Mouse (Mus musculus) embryonic facial prominence, embryonic 11.5 days (tissue): ENCODE measurements around the gene Prkd3. TPM values are rescaled to one million over a fixed set of nuclear protein-coding genes. Genes with fewer than 3 reads are reported as not detected.

Experiments
- ATAC-seq: fragments of 200-750 bp; cut with Nextera tagmentation; replicated peaks from 2 replicates; pipeline ENCODE4 v1.8.0; 2017; ENCODE audit warnings: low read depth; ENCODE audit not compliant: insufficient number of reproducible peaks, low FRiP score, low TSS enrichment
- DNase-seq: peaks from one replicate; pipeline ENCODE4 v3.0.0-alpha.2; 2015; ENCODE audit warnings: low spot score
- H3K27ac ChIP-seq: fragments of 300-500 bp; sonication (generic); replicated peaks from 2 replicates; pipeline ENCODE4 v1.5.1; 2014; ENCODE audit warnings: mild to moderate bottlenecking, low read depth, low read length, control low read depth
- H3K27me3 ChIP-seq: fragments of 300-500 bp; sonication (generic); 2 replicates; pipeline ENCODE4 v1.6.1; 2014; ENCODE audit warnings: mild to moderate bottlenecking, low read length, moderate library complexity, mixed read lengths; ENCODE audit not compliant: control insufficient read depth, insufficient read depth
- H3K36me3 ChIP-seq: fragments of 300-500 bp; sonication (generic); replicated peaks from 2 replicates; pipeline ENCODE4 v1.6.1; 2014; ENCODE audit warnings: low read depth, mild to moderate bottlenecking, low read length, moderate library complexity, mixed read lengths; ENCODE audit not compliant: control insufficient read depth, insufficient read depth
- H3K4me1 ChIP-seq: fragments of 300-500 bp; sonication (generic); 2 replicates; pipeline ENCODE4 v1.6.1; 2014; ENCODE audit warnings: low read length, mixed read lengths; ENCODE audit not compliant: control insufficient read depth, insufficient read depth
- H3K4me2 ChIP-seq: fragments of 300-500 bp; sonication (generic); 2 replicates; pipeline ENCODE4 v1.6.1; 2014; ENCODE audit warnings: low read depth, mild to moderate bottlenecking, control low read depth, low read length, moderate library complexity
- H3K4me3 ChIP-seq: fragments of 300-500 bp; sonication (generic); 2 replicates; pipeline ENCODE4 v1.5.1; 2014; ENCODE audit warnings: low read depth, low read length, control low read depth
- H3K9ac ChIP-seq: fragments of 300-500 bp; sonication (generic); replicated peaks from 2 replicates; pipeline ENCODE4 v1.6.1; 2014; ENCODE audit warnings: mild to moderate bottlenecking, control low read depth, low read length
- H3K9me3 ChIP-seq: fragments of 300-500 bp; sonication (generic); replicated peaks from 2 replicates; pipeline ENCODE4 v1.6.1; 2016; ENCODE audit warnings: mild to moderate bottlenecking, low read length, inconsistent platforms, mixed read lengths; ENCODE audit not compliant: control insufficient read depth
- WGBS: fragments of 180-500 bp; shearing (Covaris S2); extraction: QIAGEN DNeasy Blood & Tissue Kit; methylation state at CpG from one replicate; pipeline ENCODE4 v1.1.7; 2014; 5-methylcytosine and 5-hydroxymethylcytosine counted together
- polyA plus RNA-seq: library from polyadenylated mRNA; unstranded; fragments of >200 nt; fragmentation: Nextera tagmentation; extraction: Ambion mirVana; gene quantifications from 2 replicates; pipeline ENCODE4 v1.2.1, GENCODE M21; 2014

Gene Prkd3
- polyA plus RNA-seq, 1 experiment from 2014 or later, result 58.7 TPM

DNA sequence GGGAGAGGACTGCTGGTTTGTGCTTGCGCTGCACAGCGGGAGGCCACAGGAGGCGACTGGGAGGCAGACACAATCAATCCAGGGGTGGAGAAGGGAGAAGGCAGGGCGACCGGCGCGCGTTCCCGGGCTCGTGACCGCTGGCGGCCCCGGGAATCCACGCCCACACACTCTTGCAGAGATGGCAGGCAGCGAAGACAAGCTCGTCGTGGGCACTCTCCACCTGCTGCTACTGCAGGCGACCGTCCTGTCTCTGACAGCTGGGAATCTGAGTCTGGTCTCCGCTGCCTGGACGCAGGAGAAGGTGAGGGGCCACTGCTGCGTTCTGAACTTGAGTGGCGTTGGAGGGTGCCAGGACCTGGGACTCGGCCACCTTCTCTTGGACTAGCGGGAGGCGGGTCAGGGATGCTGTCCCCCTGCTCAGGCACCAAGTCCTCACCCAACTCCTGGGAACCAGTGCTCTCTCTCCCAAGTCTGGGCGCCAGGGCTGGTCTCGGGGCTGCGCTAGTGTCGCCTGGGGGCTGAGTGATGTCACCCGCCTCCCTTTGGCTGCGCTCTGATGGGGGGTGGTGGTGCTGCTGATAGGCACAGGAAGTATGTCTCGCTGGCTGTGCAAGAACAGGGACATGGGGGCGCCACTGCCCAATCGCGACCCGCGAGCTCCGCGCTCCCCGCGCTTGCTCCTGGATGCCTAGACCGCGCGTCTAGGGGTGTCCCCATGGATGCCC is 31.6 kb upstream of the Prkd3 start:
- WGBS, result under 1% methylated on average over 45 of the region's 45 CpGs
- Histone ChIP-seq H3K27ac (no peak overlapping the region), H3K4me3 (peak overlapping the region; percentile 56), H3K36me3 (no peaks in the 10 kb centered on the region), H3K4me2 (peak overlapping the region; percentile 98), H3K4me1 (no peaks in the 10 kb centered on the region), H3K9me3 (no peaks in the 10 kb centered on the region), H3K9ac (peak overlapping the region; percentile 51), H3K27me3 (peaks cover 2% of the 10 kb centered on the region; the same call in 1 of the 2 replicates)
- peak; percentile 66 for DNase-seq
- peak; percentile 89 for ATAC-seq

DNA sequence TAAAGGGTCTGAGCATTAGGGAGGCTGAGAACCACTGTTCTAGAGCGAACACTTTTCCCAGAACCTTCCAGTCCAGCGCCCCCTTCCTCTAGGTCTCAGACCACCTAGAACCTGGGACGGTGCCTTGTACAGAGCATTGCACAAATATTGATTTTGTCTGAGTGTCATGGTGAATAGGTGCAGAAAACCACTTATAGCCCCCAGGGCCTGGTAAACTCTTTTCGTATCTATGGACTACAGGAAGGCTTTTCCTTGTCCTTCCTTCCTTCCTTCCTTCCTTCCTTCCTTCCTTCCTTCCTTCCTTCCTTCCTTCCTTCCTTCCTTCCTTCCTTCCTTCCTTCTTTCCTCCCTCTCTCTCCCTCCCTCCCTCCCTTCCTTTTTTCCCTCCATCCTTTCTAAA is 31.0 kb upstream of the Prkd3 start, which contains the start of gene Qpct:
TSS of gene Qpct (plus strand) at position 301 of the 400 bp plus-strand sequence.
- Histone ChIP-seq H3K4me3 (peak within 1 kb of the TSS; percentile 56), H3K9ac (peak within 1 kb of the TSS; percentile 51), H3K27ac (no peak within 1 kb of the TSS), H3K36me3 (no peaks in the 10 kb centered on the region), H3K9me3 (no peaks in the 10 kb centered on the region), H3K4me1 (no peaks in the 10 kb centered on the region), H3K27me3 (peaks cover 2% of the 10 kb centered on the region; the same call in 1 of the 2 replicates), H3K4me2 (peak within 1 kb of the TSS; percentile 98)
- ATAC-seq (0 out of 2 replicates have a peak, but pooled peaks have one; percentile 18), DNase-seq (no peak)
- 74% methylated on average over 4 of the region's 4 CpGs for WGBS

- no peak overlapping the region for H3K4me3 ChIP-seq
- DNase-seq (no peak), ATAC-seq (no peak)
- H3K4me2 ChIP-seq, result no peak overlapping the region
- H3K27me3 ChIP-seq, result no peaks in the 10 kb centered on the region
- H3K36me3 ChIP-seq, result no peaks in the 10 kb centered on the region
- no peak overlapping the region for H3K9ac ChIP-seq
- H3K27ac ChIP-seq, result no peak overlapping the region
- no peaks in the 10 kb centered on the region for H3K9me3 ChIP-seq
- no peaks in the 10 kb centered on the region for H3K4me1 ChIP-seq
- WGBS, result 90% methylated on average over 2 of the region's 2 CpGs
Measured at GRCm38 (mm10) chr17:79043705-79044104, 23.1 kb upstream of the Prkd3 start.

DNA sequence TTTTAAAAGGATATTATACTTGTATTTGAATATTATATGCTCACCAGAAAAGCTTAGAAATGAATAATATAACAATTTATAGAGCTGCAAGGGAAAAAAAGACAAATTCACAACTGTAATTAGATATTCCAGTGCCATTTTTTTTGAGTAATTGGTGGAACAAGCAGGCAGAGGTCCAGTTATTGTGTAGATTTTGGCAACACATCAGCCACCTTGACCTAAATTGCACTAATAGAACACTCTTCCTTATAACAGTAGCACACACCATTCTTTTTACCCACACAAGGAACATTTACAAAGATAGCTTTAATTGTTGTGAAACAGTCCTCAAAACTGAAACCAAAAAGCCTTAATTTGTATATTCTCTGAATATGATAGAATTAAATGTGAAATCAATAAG is 19.0 kb upstream of the Prkd3 start:
- Histone ChIP-seq H3K9me3 (no peaks in the 10 kb centered on the region), H3K9ac (no peak overlapping the region), H3K4me2 (no peak overlapping the region), H3K27ac (no peak overlapping the region), H3K4me1 (no peaks in the 10 kb centered on the region), H3K4me3 (no peak overlapping the region), H3K36me3 (no peaks in the 10 kb centered on the region), H3K27me3 (no peaks in the 10 kb centered on the region)
- DNase-seq (no peak), ATAC-seq (no peak)

DNA sequence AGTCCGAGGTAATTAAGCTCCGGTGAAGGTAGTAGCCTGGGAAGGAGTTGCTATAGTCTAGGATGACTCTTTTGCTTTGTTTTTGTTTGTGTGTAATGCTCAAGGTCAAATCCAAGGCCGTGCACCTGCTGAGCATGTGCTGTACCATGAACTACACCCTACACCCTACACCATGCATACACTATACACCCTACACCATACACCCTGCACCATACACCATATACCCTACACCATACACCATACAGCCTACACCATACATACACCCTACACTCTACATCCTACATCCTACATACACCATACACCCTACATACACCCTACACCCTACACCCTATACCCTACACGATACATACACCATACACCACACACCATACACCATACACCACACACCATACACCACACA is 12.2 kb upstream of the Prkd3 start:
- Histone ChIP-seq H3K4me2 (no peak overlapping the region), H3K27me3 (no peaks in the 10 kb centered on the region), H3K27ac (no peak overlapping the region), H3K9ac (no peak overlapping the region), H3K4me3 (no peak overlapping the region), H3K4me1 (no peaks in the 10 kb centered on the region), H3K36me3 (no peaks in the 10 kb centered on the region), H3K9me3 (no peaks in the 10 kb centered on the region)
- ATAC-seq (peak; percentile 76; the same call in 1 of the 2 replicates), DNase-seq (no peak)
- 75% methylated on average over 4 of the region's 4 CpGs for WGBS

GRCm38 (mm10) chr17:79031569-79031968 is 11.0 kb upstream of the Prkd3 start:
- no peak overlapping the region for H3K4me3 ChIP-seq
- no peak overlapping the region for H3K27ac ChIP-seq
- DNase-seq (no peak), ATAC-seq (no peak)
- WGBS, result 85% methylated on average over 5 of the region's 5 CpGs
- no peak overlapping the region for H3K9ac ChIP-seq
- H3K4me1 ChIP-seq, result no peaks in the 10 kb centered on the region
- no peaks in the 10 kb centered on the region for H3K27me3 ChIP-seq
- H3K9me3 ChIP-seq, result no peaks in the 10 kb centered on the region
- no peak overlapping the region for H3K4me2 ChIP-seq
- no peaks in the 10 kb centered on the region for H3K36me3 ChIP-seq

GRCm38 (mm10) chr17:79029226-79029625 is 8.6 kb upstream of the Prkd3 start:
- H3K27ac ChIP-seq, result no peak overlapping the region
- H3K4me3 ChIP-seq, result no peak overlapping the region
- no peaks in the 10 kb centered on the region for H3K9me3 ChIP-seq
- no peak overlapping the region for H3K9ac ChIP-seq
- 81% methylated on average over 3 of the region's 3 CpGs for WGBS
- DNase-seq (no peak), ATAC-seq (no peak)
- no peaks in the 10 kb centered on the region for H3K27me3 ChIP-seq
- H3K4me1 ChIP-seq, result no peaks in the 10 kb centered on the region
- H3K36me3 ChIP-seq, result no peaks in the 10 kb centered on the region
- H3K4me2 ChIP-seq, result no peak overlapping the region

DNA sequence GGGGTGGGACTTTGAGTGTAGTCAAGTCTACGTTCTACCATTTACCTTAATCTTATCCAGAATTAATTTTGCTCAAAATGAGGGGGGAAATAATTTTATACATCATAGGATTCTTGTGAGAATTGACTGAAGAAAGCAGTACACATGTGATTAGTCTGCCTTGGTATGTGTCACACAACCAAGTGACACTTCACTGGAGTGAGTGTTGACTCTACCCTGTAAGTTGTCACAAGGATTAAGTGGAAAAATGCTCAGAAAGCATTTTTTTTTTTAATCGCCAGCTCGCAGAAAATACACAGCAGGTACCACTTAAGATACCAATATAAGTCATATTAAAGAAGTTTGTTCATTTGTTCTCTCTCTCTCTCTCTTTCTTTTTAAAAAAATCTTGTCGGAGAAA is 3.9 kb upstream of the Prkd3 start:
- H3K4me2 ChIP-seq, result no peak overlapping the region
- no peak overlapping the region for H3K27ac ChIP-seq
- H3K4me1 ChIP-seq, result no peaks in the 10 kb centered on the region
- no peak for DNase-seq
- no peak overlapping the region for H3K9ac ChIP-seq
- H3K27me3 ChIP-seq, result no peaks in the 10 kb centered on the region
- H3K36me3 ChIP-seq, result no peaks in the 10 kb centered on the region
- H3K9me3 ChIP-seq, result no peaks in the 10 kb centered on the region
- WGBS, result 71% methylated on average over 4 of the region's 4 CpGs
- ATAC-seq, result no peak
- H3K4me3 ChIP-seq, result no peak overlapping the region
